Mouse (Mus musculus) common myeloid progenitor, adult 5-6 weeks (primary cell): ENCODE data around the gene Rybp. TPM values are rescaled to one million over a fixed set of nuclear protein-coding genes. Genes with fewer than 3 reads are reported as not detected.
A peak's percentile ranks its signal among the peaks of the same experiment; 100 is the strongest.

Experiments
- ATAC-seq: replicated peaks from 2 replicates; pipeline ENCODE4 v1.8.0; 2016; ENCODE audit warnings: low read depth, mild to moderate bottlenecking, moderate TSS enrichment, inconsistent platforms; ENCODE audit not compliant: poor library complexity, severe bottlenecking
- total RNA-seq: library from RNA; stranded (forward); fragments of 200-1000, 187-1606 nt; gene quantifications from 2 replicates; pipeline ENCODE4 v1.2.3, GENCODE M21; 2017

The Rybp gene
- total RNA-seq, 1 experiment from 2014 or later = 56.1 TPM

DNA sequence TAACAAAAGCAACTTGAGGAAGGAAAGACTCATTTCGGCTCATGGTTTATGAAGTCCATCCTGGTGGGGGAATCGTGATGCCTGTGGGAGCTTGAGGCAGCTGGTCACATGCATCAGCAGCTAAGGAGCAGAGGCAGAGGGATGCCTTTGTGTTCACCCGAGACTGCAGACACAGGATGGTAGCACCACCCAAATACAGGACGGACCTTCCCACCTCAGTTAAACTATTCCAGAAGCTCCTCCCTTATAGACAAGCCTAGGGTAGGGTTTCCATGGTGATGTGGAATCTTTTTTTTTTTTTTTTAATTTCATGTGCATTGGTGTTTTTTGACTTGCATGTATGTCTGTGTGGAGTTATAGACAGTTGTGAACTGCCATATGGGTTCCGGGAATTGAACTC, 64.4 kb downstream of the Rybp start:
- no peak for ATAC-seq

DNA sequence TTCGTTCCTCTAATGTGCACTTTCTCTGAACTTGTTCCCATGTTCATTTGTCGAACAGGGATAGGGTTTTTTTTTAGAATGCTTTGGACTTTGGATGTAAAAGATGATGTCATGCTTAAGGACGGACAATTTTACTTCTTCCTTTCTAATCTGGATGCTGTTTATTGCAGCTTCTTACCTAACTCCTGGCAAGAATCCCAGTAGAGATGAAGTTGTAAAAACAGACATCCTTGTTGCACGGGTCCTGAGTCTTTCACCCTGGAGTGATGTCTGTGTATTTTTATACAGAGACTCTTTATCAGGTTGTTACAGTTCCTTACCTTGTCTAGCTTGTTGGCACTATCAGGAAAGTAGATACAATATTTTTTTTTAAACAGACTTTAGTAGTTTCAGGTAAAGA, 65.5 kb downstream of the Rybp start:
- ATAC-seq = no peak

DNA sequence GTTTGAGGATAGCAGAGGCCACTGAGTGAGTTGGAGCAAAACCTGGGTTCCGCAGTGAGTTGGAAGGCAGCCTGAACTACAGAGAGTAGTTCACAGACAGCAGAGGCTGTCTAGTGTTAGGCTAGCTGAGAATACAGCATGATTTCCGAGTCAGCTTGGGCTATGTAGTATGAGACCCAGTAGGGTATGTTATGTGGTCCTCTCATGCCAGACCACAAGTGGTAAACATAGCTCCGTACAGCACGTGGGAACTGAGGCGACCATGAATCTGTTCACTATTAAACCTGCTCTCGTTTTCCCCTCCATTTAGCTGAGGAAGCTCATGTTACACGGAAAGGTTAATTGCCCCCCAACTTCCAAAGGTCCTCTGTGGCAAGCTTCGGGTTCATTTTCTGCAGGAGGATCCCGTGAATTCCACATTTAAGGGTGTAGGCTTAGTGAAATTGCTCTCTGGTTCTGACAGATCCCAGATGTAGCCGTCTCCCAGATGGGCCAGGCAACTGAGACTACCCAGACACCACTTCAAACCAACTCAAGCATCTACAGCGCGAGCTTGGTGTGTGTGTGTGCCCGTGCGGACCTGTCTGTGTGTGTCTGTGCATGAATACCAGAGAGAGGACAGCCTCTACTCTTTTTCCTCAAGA, 66.2 kb downstream of the Rybp start:
- no peak for ATAC-seq

DNA sequence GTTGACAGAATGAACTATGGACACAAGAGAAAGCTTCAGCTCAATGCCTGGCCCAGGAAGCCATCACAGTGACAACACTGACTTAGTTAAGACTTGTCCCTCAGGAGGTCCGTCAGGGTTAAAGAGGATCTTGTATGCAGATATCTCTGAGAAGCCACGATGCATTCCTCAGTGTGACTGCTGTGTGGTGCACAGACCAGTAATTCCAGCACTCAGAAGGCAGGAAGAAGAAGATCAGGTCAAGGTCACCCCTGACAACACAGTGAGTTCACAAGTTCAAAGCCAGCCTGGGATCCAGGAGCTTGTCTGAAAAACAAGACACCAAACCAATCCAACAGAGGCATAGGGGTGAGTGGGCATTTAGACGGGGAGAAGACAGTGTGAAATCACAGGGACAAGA, 67.3 kb downstream of the Rybp start:
- ATAC-seq = no peak

DNA sequence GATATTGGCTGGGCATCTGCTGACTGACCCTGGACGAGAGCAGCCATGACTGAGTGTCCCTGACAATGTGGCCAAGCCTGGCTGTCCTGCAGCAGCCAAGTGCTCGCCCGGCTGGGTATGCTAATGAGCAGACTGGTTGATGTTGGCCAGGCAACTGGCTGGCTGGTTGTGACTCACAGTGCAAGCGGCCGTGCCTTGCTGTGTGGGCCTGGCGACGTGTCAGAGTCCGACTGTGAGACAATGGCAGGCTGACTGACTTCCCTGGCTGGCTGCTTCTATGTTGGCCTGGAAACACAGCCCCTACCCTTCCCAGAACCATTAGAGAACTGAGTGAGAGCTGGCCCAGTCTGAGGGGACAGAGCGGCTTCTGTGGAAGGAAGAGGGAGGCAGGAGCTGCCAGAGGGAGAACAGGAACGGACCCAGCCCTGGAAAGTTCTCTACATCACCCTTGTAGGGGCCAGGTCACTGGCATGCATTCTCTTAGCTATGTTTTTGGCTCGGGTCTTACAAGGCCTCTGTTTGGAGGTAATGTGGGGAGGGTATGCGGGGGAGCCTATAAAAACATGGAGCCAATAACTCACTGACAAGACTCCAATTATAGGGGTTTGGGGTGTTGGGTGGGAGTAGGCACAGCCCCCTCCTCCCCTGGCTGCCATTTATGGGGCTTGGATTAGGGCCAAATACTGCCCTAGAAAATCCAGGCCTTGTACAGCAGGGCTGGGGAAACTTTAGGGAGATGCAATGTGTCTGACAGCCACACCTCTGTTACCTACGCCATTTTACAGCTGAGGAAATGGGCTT, 68.5 kb downstream of the Rybp start:
- no peak for ATAC-seq

DNA sequence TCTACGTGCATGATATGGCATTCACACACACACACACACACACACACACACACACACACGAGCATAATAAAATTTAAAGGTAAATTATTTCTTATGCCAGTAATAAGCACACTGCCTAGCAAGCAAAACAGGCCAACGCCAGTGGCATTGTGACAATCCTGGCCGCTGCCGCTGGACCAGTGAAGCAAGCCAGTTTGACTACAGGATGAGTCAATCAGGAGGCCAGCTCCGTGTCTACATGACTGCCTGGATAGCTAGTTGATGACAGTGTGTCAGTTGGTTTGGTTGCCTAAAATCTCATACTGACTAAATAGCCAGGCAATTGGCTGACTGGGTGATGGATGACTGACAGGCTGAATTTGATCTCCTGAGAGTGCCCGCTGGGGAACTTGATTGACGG, 69.8 kb downstream of the Rybp start:
- ATAC-seq = no peak

DNA sequence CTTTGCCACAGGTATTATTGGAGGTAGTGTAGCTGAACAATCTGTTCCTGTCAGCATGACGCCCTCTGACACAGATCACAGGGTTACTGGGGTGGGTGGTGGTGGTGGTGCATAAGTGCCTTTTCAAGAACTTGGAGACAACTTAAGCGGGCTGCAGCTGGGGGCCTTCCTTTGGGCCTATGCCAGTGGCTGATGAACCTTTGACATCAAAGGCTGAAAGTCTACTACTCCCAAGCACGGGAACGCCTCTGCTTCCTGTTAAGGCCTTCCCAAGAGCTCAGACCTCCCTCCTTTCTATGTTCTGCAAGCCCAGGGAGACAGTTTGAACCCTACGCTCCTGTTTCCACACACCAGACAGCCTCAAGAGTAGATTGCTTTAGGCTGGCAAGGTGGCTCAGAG, 70.3 kb downstream of the Rybp start:
- no peak for ATAC-seq

DNA sequence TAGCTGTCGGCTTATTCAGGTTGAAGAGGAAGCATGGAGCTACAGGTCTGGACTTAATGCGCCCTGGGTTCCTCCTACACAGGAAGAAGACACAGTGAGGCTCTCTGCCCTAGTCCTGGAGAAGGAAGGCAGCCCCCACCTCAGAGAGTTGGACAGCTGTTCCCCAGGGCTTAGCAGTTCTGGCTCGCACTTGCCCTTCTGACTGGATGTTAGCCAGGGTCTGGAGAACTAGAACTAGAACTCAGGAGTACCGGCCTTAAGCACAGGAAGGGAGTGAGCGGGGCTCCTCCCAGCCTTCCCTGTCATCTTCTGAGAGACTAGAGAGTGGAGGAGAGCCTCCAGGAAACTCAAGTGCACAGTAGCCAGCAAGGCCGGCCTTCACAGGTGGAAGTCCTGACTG, 71.5 kb downstream of the Rybp start:
- ATAC-seq = no peak

DNA sequence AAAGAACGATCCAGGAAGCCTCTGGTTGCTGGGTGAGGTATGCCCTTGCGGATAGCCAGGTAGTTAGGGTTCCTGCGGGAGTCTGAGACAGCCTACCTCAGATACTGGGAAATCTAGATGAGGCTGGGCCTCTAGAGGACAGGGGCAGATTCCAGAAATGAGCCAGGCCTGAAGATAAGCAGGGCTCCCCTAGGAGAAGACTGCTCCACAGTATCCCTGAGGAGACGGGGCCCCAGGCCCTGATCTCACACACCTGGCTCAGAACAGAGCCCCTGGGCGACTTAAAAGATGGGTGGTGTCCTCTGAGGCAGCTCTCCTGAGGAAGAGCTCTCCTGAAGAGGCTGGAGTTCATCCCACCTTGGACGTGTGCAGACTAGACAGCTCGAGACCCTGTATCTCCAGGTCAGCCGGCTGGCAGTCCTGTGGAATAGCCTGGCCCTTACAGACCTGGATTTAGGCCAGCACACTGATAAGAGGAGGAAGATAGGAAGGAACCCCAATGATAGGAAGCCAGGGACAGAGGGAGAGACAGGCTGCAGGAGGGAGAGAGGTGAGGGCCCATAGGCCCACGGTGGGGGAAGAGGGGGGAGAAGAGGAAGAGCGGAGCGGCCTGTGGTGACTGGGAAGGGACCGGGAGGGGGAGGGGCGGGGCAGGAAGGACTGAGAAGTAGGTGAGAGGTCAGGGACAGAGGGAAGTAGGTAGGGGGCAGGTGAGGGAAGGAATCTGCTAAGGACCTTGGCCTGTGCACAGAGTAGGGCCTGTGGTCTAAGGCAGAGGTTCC, 73.0 kb downstream of the Rybp start:
- peak; percentile 39 for ATAC-seq

DNA sequence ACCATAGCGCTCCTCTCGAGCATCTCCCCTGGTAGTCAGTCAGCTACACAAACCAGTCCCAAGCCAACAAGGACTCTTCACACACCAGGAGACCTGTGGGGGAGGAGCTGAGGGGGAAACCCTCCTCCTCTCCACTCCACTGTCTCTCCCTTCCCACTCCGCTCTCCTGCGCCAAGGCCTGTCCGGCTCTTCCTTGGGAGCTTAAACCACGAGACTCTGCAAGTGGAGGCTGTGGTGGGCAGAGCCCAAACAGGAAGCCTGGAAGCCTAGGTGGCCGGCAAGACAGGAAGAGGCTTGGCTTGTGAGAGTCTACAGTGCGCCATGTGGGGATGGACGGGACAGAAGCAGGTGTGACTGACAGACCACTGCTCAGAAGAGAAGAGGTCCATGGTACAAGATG, 73.7 kb downstream of the Rybp start:
- peak; percentile 28 for ATAC-seq

DNA sequence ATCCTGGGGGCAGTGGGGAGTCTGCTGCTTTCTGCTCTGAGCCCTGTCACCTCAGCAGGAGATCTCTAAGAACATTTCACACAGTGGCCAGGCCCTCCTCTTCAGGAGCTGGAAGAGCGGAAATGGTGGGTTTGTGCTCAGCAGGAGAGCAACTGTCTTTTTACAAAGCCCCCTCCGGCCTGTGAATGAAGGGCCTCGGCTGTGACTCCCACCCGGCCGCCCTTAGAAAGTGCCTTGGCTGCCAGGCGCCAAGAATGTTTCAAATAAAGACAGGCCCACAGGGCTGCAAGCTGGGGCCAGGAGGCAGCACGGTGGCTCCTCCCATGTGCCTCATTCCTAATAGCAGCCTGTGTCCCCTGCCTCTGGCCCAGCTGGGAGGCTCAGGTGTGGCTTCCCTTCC, 74.5 kb downstream of the Rybp start:
- no peak for ATAC-seq

DNA sequence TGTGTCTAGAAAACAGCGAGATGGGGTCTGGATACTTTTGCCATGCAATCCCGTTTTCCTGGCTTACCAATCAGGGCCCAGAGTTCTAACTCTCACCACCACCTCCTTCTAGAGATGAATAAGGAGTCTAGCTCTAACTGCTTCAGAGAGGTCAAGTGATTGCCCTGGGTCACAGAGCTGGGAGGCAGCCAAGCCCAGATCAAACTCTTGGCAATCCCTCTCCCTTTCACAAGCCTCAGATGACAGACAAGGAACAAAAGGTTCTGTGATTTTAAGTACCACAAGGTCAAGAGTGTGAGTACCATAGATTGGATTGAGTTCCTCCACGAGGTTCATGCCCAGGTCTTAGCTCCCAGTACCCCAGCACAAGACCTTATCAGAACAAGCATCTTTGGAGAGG, 75.6 kb downstream of the Rybp start:
- no peak for ATAC-seq

DNA sequence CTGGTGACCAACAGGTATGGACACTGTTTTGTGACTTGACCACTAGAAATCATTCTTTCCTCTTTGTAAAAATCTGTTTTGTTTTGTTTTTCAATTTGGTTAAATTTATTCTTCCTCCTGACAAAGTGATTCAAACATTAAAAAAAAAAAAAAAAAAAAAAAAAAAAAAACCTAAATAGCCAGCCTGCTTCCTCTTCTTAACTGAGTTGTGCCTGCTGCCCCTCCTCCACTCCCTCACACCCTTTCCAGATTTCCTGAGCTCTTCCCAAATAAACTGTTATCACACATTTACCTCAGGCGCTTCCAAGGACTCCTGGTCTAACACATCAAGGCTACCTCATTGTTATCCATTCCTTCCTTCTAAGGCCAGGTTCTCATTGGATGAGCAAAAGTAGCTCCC, 76.8 kb downstream of the Rybp start:
- no peak for ATAC-seq

DNA sequence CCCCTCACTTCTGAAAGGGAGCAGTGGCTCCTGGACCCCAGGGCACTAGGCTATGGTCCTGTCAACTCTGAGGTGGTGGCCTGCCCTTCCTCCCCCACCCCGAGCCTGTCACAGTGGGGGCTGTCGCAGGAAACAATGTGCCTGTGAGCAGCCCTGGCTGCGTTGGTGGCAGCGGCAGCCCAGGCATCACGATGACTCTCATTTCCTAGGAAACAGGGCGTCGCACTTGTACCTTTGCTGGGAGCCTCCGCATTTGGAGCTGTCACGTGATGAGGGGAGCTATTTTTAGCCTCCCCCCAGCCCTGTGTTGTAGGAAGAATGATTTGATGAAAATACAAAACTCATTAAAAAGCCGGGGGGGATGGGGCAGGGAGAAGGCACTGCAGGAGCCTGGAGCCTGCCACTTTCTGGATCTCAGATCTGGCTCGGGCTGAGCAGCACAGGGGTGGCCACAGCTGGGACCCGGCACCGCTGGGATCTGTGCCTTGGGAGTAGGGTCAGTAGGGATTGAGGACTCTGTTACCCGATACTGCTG, 80.5 kb downstream of the Rybp start:
- ATAC-seq = peak; percentile 57

DNA sequence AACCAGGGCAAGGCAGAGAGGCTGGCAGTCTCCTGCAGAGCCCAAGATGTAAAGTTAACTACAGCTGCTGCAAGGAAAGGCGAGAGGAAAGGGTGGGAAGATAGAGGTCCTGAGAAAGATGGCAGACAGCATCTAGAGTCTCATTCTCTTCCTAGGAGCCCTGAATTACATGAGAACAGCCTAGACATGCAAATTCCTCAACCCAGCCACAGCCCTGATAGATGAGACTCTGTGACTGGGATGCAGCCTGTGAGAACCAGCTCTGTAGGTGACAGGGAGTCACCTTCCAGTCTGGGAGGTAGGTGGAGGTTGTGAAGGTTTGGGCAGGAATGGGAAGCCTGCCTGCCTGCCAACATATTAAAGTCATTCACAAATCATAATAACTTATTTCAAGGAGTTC, 81.0 kb downstream of the Rybp start:
- no peak for ATAC-seq

DNA sequence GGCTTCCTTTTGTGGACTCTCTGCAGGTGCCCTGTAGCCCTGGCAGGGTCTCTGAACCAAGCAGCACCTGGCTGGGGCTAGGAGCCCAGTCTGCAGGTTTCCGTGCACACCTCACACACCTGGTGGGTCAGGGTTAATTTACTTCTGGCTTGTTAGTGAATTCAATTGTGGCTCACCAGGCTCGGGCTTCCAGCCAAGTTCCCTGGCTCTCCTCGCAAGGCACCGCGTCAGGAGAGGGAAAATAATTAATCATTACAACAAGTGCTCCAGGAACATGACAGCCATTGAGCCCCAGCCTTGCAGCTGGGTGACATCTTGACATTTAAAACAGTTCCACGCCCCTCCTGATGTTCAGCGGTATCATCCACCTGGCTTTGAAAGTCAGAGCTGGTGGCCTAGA, 82.8 kb downstream of the Rybp start:
- no peak for ATAC-seq

DNA sequence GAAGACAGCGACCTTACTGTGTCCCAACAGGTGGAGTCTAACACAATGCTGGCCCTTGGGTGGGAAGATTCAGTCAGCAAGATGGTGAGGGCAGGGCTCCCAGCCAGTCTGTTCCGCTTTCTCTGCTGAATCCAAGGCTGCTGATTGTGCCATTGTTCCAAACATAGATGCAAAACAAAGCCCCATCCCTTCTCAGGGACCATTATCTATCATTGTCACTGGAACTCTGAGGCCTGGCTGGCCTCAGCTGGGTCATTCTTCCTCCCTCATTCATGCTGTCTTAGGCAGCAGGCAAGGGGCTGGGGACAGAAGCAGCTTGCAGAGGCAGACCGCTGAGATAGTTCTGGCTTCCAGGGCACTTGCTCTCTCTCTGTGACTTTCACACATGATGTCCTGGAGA, 83.8 kb downstream of the Rybp start:
- no peak for ATAC-seq

DNA sequence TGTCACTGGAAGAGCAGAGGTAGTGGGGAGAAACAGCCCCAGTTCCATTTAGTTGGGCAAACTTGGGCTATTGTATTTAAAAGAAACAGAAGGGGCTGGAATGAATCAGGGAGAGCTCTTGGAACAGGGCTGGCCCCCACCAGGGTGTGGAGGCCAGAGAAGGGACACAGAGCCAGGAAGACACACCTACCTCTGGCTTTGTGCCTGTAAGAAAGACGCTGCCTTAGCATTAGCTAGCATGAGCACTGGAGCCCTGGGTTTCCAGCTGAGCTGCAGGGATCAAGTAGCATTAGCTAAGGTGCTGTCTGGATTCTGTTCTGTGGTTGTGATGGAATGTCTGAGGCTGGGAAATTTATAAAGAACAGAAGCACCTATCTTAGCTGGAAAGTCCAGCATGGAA, 85.2 kb downstream of the Rybp start:
- no peak for ATAC-seq

DNA sequence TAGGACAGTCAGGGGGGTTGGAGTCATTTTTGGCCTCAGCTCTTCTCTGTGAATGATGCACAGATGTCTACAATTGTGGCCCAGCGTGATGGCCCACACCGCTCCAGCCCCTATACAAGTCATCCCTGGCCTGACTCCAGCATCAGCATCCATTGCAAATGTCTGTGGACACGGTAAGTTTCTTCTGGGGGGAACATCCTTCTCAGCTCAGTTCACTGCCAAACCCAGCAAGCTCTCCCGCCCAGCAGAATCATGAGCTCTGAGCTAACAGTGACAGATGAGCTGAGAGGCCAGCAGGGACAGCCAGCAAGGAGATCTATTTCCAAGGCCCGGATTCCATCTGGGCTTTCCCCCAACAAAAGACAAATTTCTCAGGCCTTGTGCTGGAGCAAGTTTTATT, 90.2 kb downstream of the Rybp start:
- ATAC-seq = no peak

DNA sequence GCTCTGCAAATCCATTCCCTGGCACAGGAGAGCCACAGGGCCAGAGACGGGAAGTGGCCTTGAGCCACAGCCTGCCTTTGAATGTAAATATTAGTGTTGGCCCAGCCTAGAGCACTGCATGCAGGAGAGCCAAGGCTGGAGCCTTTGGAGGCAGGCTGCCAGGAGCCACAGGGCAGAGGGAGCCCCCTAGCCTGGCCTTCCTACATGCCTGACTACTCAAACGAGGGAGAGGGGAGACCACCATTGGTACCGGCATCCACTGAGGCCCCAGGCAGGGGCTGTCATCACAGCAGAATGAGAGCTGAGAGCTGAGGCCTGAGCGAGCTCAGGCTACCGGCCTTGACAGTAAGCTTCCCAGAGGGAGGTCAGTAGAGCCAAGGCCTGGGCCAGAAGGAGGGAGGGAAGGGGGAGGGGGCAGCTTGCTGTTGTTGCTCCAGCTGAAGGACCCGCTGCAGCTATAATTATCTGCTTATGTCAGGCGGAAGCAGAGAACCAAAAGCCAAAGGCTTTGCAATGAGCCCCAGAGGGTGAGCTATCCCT, 91.3 kb downstream of the Rybp start:
- peak; percentile 31 for ATAC-seq

DNA sequence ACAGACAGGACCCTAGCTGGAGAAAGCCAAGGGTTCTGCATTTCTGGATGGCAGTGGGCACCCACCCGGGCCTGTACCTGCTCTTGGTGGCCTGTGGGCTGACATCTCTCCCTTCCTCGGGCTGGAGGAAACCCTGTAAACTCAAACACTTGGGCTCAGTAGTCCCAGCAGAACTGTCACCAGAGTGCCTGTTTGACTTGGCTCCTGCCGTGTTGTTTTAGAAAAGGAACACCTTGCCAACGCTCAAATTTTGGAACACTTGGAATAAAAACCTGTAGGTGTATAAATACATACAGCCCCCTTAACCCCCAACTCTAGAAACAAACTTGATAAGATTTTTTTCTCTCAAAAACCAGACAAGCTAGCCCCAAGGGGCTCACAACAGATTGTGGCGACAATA, 92.2 kb downstream of the Rybp start:
- no peak for ATAC-seq
